Mouse (Mus musculus) NIH3T3 (cell line): ENCODE measurements around the gene Fcmr.

ENCODE experiments used
- DNase-seq: peaks from one replicate; pipeline ENCODE4 v3.0.0-alpha.2; 2012; ENCODE audit warnings: low read depth

Gene Fcmr

GRCm38 (mm10) chr1:130865541-130866221, at the start of gene Fcmr:
Gene Fcmr, plus strand, starts transcription at chr1:130865669.
- DNase-seq: no peak

- no peak for DNase-seq
Measured at GRCm38 (mm10) chr1:130819737-130820136, 45.7 kb upstream of the Fcmr start.

- no peak for DNase-seq
Measured at GRCm38 (mm10) chr1:130820316-130821148, 44.9 kb upstream of the Fcmr start.

GRCm38 (mm10) chr1:130821149-130821471, 44.4 kb upstream of the Fcmr start:
- no peak for DNase-seq

GRCm38 (mm10) chr1:130821911-130822625, 43.4 kb upstream of the Fcmr start:
- no peak for DNase-seq

GRCm38 (mm10) chr1:130826448-130826847, 39.0 kb upstream of the Fcmr start, which contains the start of gene Pigr:
Gene Pigr, plus strand, starts transcription at chr1:130826684.
- DNase-seq: no peak

- no peak for DNase-seq
Measured at GRCm38 (mm10) chr1:130828656-130829055, 36.8 kb upstream of the Fcmr start.

GRCm38 (mm10) chr1:130829906-130830830, 35.3 kb upstream of the Fcmr start:
- no peak for DNase-seq

GRCm38 (mm10) chr1:130832230-130833149, 33.0 kb upstream of the Fcmr start:
- no peak for DNase-seq

- no peak for DNase-seq
Measured at GRCm38 (mm10) chr1:130835161-130835936, 30.1 kb upstream of the Fcmr start.

GRCm38 (mm10) chr1:130838288-130838687, 27.2 kb upstream of the Fcmr start:
- peak; percentile 52 for DNase-seq

- no peak for DNase-seq
Measured at GRCm38 (mm10) chr1:130840599-130841379, 24.7 kb upstream of the Fcmr start.

- no peak for DNase-seq
Measured at GRCm38 (mm10) chr1:130841621-130842020, 23.8 kb upstream of the Fcmr start.

- DNase-seq: no peak
Measured at GRCm38 (mm10) chr1:130844516-130844915, 21.0 kb upstream of the Fcmr start.

GRCm38 (mm10) chr1:130849530-130850214, 15.8 kb upstream of the Fcmr start:
- no peak for DNase-seq

- no peak for DNase-seq
Measured at GRCm38 (mm10) chr1:130850405-130850804, 15.1 kb upstream of the Fcmr start.

- DNase-seq: no peak
Measured at GRCm38 (mm10) chr1:130854819-130855218, 10.7 kb upstream of the Fcmr start.

GRCm38 (mm10) chr1:130855723-130856122, 9.7 kb upstream of the Fcmr start:
- DNase-seq: no peak
